Mouse (Mus musculus) MEL (cell line): ENCODE results near the gene Tbc1d14. TPM values are rescaled to one million over a fixed set of nuclear protein-coding genes. Genes with fewer than 3 reads are reported as not detected.

Experiments used
- DNase-seq: peaks from one replicate; pipeline ENCODE4 v3.0.0; 2011; ENCODE audit warnings: low read depth, low spot score
- H3K27ac ChIP-seq: 2 replicates; pipeline ENCODE4 v1.5.1; 2012; ENCODE audit warnings: low read depth, mild to moderate bottlenecking, control low read depth, low read length, moderate library complexity; ENCODE audit not compliant: control insufficient read depth
- H3K27me3 ChIP-seq, 2 experiments: fragments of 150-350 bp in 1 of 2; sonication (generic) in 1 of 2; 2 replicates each; pipeline ENCODE4 v1.6.1; 2012; ENCODE audit warnings: low read length in 2 of 2, mild to moderate bottlenecking in 2 of 2, improper control_type of control experiment in 1 of 2, moderate library complexity in 1 of 2; ENCODE audit not compliant: insufficient read depth in 2 of 2, control insufficient read depth in 1 of 2
- H3K36me3 ChIP-seq, 2 experiments: 2 replicates each; pipeline ENCODE4 v1.6.1; 2012 to 2014; ENCODE audit warnings: low read length in 2 of 2, improper control_type of control experiment in 1 of 2, inconsistent platforms in 1 of 2, mild to moderate bottlenecking in 1 of 2; ENCODE audit not compliant: insufficient read depth in 2 of 2, control insufficient read depth in 1 of 2
- H3K4me1 ChIP-seq, 2 experiments: fragments of 150-350 bp in 1 of 2; sonication (generic) in 1 of 2; 2 replicates each; pipeline ENCODE4 v1.6.1; 2012; ENCODE audit warnings: low read length in 2 of 2, improper control_type of control experiment in 1 of 2, mild to moderate bottlenecking in 1 of 2; ENCODE audit not compliant: insufficient read depth in 2 of 2, control insufficient read depth in 1 of 2
- H3K4me3 ChIP-seq, 2 experiments: fragments of 150-350 bp in 1 of 2; sonication (generic) in 1 of 2; 2 replicates each; pipeline ENCODE4 v1.5.1; 2012; ENCODE audit warnings: low read depth in 2 of 2, low read length in 2 of 2, mild to moderate bottlenecking in 2 of 2, moderate library complexity in 2 of 2, control low read depth in 1 of 2, improper control_type of control experiment in 1 of 2; ENCODE audit not compliant: control insufficient read depth in 1 of 2, insufficient read depth in 1 of 2
- H3K79me2 ChIP-seq: 2 replicates; pipeline ENCODE4 v1.6.1; 2012; ENCODE audit warnings: mild to moderate bottlenecking, low read length, moderate library complexity; ENCODE audit not compliant: control insufficient read depth, poor library complexity, insufficient read depth
- H3K9ac ChIP-seq: 2 replicates; pipeline ENCODE4 v1.6.1; 2012; ENCODE audit warnings: low read depth, mild to moderate bottlenecking, control low read depth, low read length, moderate library complexity; ENCODE audit not compliant: control insufficient read depth, poor library complexity, severe bottlenecking
- H3K9me3 ChIP-seq: fragments of 150-350 bp; sonication (generic); replicated peaks from 2 replicates; pipeline ENCODE4 v1.6.1; 2012; ENCODE audit warnings: mild to moderate bottlenecking, low read length, improper control_type of control experiment, moderate library complexity; ENCODE audit not compliant: insufficient read depth
- CHD2 ChIP-seq: IDR thresholded peaks from 2 replicates; pipeline ENCODE4 v1.6.1; 2011; ENCODE audit warnings: low read length, improper control_type of control experiment
- CTCF ChIP-seq, 3 experiments: IDR thresholded peaks in 2 of 3; conservative IDR thresholded peaks in 1 of 3; 2 replicates each; pipeline ENCODE4 v1.5.1; 2011 to 2012; ENCODE audit warnings: low read length in 3 of 3, low read depth in 2 of 3, mild to moderate bottlenecking in 2 of 3, improper control_type of control experiment in 1 of 3, inconsistent platforms in 1 of 3, mixed read lengths in 1 of 3, moderate library complexity in 1 of 3; ENCODE audit not compliant: control insufficient read depth in 1 of 3, insufficient read depth in 1 of 3, poor library complexity in 1 of 3, severe bottlenecking in 1 of 3
- E2F4 ChIP-seq: IDR thresholded peaks from 2 replicates; pipeline ENCODE4 v1.6.1; 2011; ENCODE audit warnings: low read depth, low read length, improper control_type of control experiment, borderline replicate concordance
- ELF1 ChIP-seq: IDR thresholded peaks from 2 replicates; pipeline ENCODE4 v1.6.1; 2014; ENCODE audit warnings: low read depth, mild to moderate bottlenecking, inconsistent platforms, low read length, improper control_type of control experiment, moderate library complexity
- EP300 ChIP-seq, 2 experiments: IDR thresholded peaks; 2 replicates each; pipeline ENCODE4 v1.6.1; 2011; ENCODE audit warnings: improper control_type of control experiment in 2 of 2, low read length in 2 of 2, low read depth in 1 of 2, mild to moderate bottlenecking in 1 of 2
- ETS1 ChIP-seq: IDR thresholded peaks from 2 replicates; pipeline ENCODE4 v1.6.1; 2012; ENCODE audit warnings: low read depth, mild to moderate bottlenecking, inconsistent platforms, low read length, improper control_type of control experiment, moderate library complexity
- GABPA ChIP-seq: IDR thresholded peaks from 2 replicates; pipeline ENCODE4 v1.6.1; 2012; ENCODE audit warnings: low read depth, mild to moderate bottlenecking, inconsistent platforms, low read length, improper control_type of control experiment, moderate library complexity
- KAT2A ChIP-seq: conservative IDR thresholded peaks from 2 replicates; pipeline ENCODE4 v1.6.1; 2012; ENCODE audit warnings: low read depth, low read length, improper control_type of control experiment, inconsistent platforms
- MAX ChIP-seq: IDR thresholded peaks from 2 replicates; pipeline ENCODE4 v1.6.1; 2011; ENCODE audit warnings: low read length, improper control_type of control experiment
- MAZ ChIP-seq: IDR thresholded peaks from 2 replicates; pipeline ENCODE4 v1.6.1; 2012; ENCODE audit warnings: low read depth, mild to moderate bottlenecking, inconsistent platforms, low read length, improper control_type of control experiment
- MEF2A ChIP-seq: IDR thresholded peaks from 2 replicates; pipeline ENCODE4 v1.6.1; 2014; ENCODE audit warnings: low read depth, mild to moderate bottlenecking, inconsistent platforms, low read length, improper control_type of control experiment; ENCODE audit not compliant: poor library complexity, insufficient replicate concordance, severe bottlenecking; ENCODE audit errors: extremely low read depth
- MYC ChIP-seq: IDR thresholded peaks from 2 replicates; pipeline ENCODE4 v1.6.1; 2011; ENCODE audit warnings: low read depth, mild to moderate bottlenecking, low read length, improper control_type of control experiment, moderate library complexity
- POLR2A ChIP-seq, 2 experiments: IDR thresholded peaks; 2 replicates each; pipeline ENCODE4 v1.6.1; 2011 to 2012; ENCODE audit warnings: low read length in 2 of 2, mild to moderate bottlenecking in 2 of 2, control low read depth in 1 of 2, improper control_type of control experiment in 1 of 2, low read depth in 1 of 2, moderate library complexity in 1 of 2; ENCODE audit not compliant: control insufficient read depth in 1 of 2, insufficient read depth in 1 of 2, poor library complexity in 1 of 2
- RAD21 ChIP-seq: IDR thresholded peaks from 2 replicates; pipeline ENCODE4 v1.6.1; 2011; ENCODE audit warnings: mild to moderate bottlenecking, low read depth, low read length, improper control_type of control experiment
- RCOR1 ChIP-seq: IDR thresholded peaks from 2 replicates; pipeline ENCODE4 v1.6.1; 2012; ENCODE audit warnings: low read depth, mild to moderate bottlenecking, inconsistent platforms, low read length, improper control_type of control experiment
- SIN3A ChIP-seq: IDR thresholded peaks from 2 replicates; pipeline ENCODE4 v1.6.1; 2012; ENCODE audit warnings: low read length, improper control_type of control experiment, inconsistent platforms
- SMC3 ChIP-seq: IDR thresholded peaks from 2 replicates; pipeline ENCODE4 v1.6.1; 2011; ENCODE audit warnings: low read depth, low read length, improper control_type of control experiment
- TBP ChIP-seq: IDR thresholded peaks from 2 replicates; pipeline ENCODE4 v1.8.0; 2011; ENCODE audit warnings: low read depth, low read length, improper control_type of control experiment
- USF1 ChIP-seq: IDR thresholded peaks from 2 replicates; pipeline ENCODE4 v1.6.1; 2014; ENCODE audit warnings: low read depth, mild to moderate bottlenecking, inconsistent platforms, low read length, improper control_type of control experiment, moderate library complexity
- USF2 ChIP-seq, 2 experiments: IDR thresholded peaks; 2 replicates each; pipeline ENCODE4 v1.6.1; 2011 to 2012; ENCODE audit warnings: improper control_type of control experiment in 2 of 2, low read length in 2 of 2, borderline replicate concordance in 1 of 2, inconsistent platforms in 1 of 2, low read depth in 1 of 2, mild to moderate bottlenecking in 1 of 2; ENCODE audit not compliant: insufficient read depth in 1 of 2
- ZC3H11A ChIP-seq: IDR thresholded peaks from 2 replicates; pipeline ENCODE4 v1.6.1; 2012; ENCODE audit warnings: low read depth, mild to moderate bottlenecking, inconsistent platforms, low read length, improper control_type of control experiment
- ZKSCAN1 ChIP-seq: IDR thresholded peaks from 2 replicates; pipeline ENCODE4 v1.6.1; 2012; ENCODE audit warnings: low read depth, mild to moderate bottlenecking, inconsistent platforms, low read length, improper control_type of control experiment, moderate library complexity
- ZNF384 ChIP-seq: IDR thresholded peaks from 2 replicates; pipeline ENCODE4 v1.6.1; 2012; ENCODE audit warnings: low read depth, mild to moderate bottlenecking, inconsistent platforms, low read length, improper control_type of control experiment
- polyA plus RNA-seq, 2 experiments: library from polyadenylated mRNA; stranded (reverse) in 1 of 2; unstranded in 1 of 2; fragments of >175 nt in 1 of 2; fragments of >200 nt in 1 of 2; gene quantifications; 2 replicates each; pipeline versions ENCODE4 v1.2.1 to v1.2.4; 2012; ENCODE audit warnings: low replicate concordance in 2 of 2, low read depth in 1 of 2; ENCODE audit not compliant: insufficient read length in 2 of 2, insufficient read depth in 1 of 2, missing spikeins in 1 of 2
- total RNA-seq: library from RNA; depleted of rRNA; stranded (reverse); fragments of 300-350 nt; gene quantifications from 2 replicates; pipeline ENCODE4 v1.2.3, GENCODE M21; 2012

Tbc1d14 gene
- total and polyA plus RNA-seq, 3 experiments = 7.3 to 35.6 TPM; not detected in 1

GRCm38 (mm10) chr5:36462810-36463209 lies 130.3 kb downstream of the Tbc1d14 start:
- Histone ChIP-seq H3K27me3 (no peaks in the 10 kb centered on the region), H3K9ac (no peak overlapping the region), H3K4me1 (peaks cover 2 to 15% of the 10 kb centered on the region in 2 experiments; a peak in 3 of 4 replicates), H3K79me2 (peaks cover 24% of the 10 kb centered on the region), H3K4me3 (no peak overlapping the region), H3K36me3 (peaks cover 0 to 14% of the 10 kb centered on the region in 2 experiments; a peak in 2 of 4 replicates), H3K27ac (no peak overlapping the region), H3K9me3 (no peaks in the 10 kb centered on the region)
- TF ChIP-seq MYC = 0 out of 2 replicates have a peak, but pooled peaks have one; percentile 21
- peak; percentile 58 for TF ChIP-seq ZNF384
- TF ChIP-seq RAD21 = peak; percentile 96
- peak; percentile 92; the same call in 1 of the 2 replicates for TF ChIP-seq MAZ
- peak; percentile 98 to 99 (median 99) for TF ChIP-seq CTCF (IDR thresholded peaks at IDR 0.05 in 2 of 3, conservative IDR thresholded peaks at IDR 0.05 in 1 of 3; ENCODE audit: control insufficient read depth in 1 of 3, insufficient read depth in 1 of 3, low read depth in 2 of 3, low read length in 3 of 3, poor library complexity in 1 of 3, severe bottlenecking in 1 of 3)
- TF ChIP-seq SIN3A = peak; percentile 71
- TF ChIP-seq ZC3H11A = peak; percentile 95
- no peak for TF ChIP-seq MEF2A
- peak; percentile 99 for TF ChIP-seq SMC3
- no peak for TF ChIP-seq ETS1
- DNase-seq = peak; percentile 87

GRCm38 (mm10) chr5:36461231-36461630 lies 131.8 kb downstream of the Tbc1d14 start:
- TF ChIP-seq ELF1 = no peak
- no peak for TF ChIP-seq RCOR1
- TF ChIP-seq MAZ = no peak
- no peak for TF ChIP-seq MAX
- no peak for TF ChIP-seq KAT2A
- no peak for TF ChIP-seq SMC3
- no peak for TF ChIP-seq USF1
- TF ChIP-seq USF2 (IDR thresholded peaks at IDR 0.05; ENCODE audit: borderline replicate concordance in 1 of 2, insufficient read depth in 1 of 2, low read depth in 1 of 2, low read length in 2 of 2) = no peak
- TF ChIP-seq GABPA = no peak
- no peak for TF ChIP-seq POLR2A (IDR thresholded peaks at IDR 0.05; ENCODE audit: control insufficient read depth in 1 of 2, insufficient read depth in 1 of 2, low read depth in 1 of 2, low read length in 2 of 2, poor library complexity in 1 of 2)
- TF ChIP-seq TBP = no peak
- TF ChIP-seq ZNF384 = no peak
- TF ChIP-seq CHD2 = no peak
- no peak for TF ChIP-seq ZKSCAN1
- TF ChIP-seq E2F4 = no peak
- no peak for TF ChIP-seq EP300 (IDR thresholded peaks at IDR 0.05; ENCODE audit: low read depth in 1 of 2, low read length in 2 of 2)
- TF ChIP-seq, all 39 proteins: peak for 0
- no peaks in the 10 kb centered on the region for H3K9me3 ChIP-seq
- no peak for DNase-seq
- peaks cover 12% of the 10 kb centered on the region for H3K79me2 ChIP-seq
- peaks cover 2 to 15% of the 10 kb centered on the region in 2 experiments; a peak in 3 of 4 replicates for H3K4me1 ChIP-seq
- H3K27me3 ChIP-seq = no peaks in the 10 kb centered on the region
- no peak overlapping the region for H3K9ac ChIP-seq
- peaks cover 0 to 7% of the 10 kb centered on the region in 2 experiments; a peak in 2 of 4 replicates for H3K36me3 ChIP-seq
- no peak overlapping the region for H3K27ac ChIP-seq
- no peak overlapping the region for H3K4me3 ChIP-seq
